Mouse (Mus musculus) testis, postnatal 14 days (tissue): ENCODE measurements around the gene Kctd6.
"Not testable (repeated sequence)": the region's sequence is repeated elsewhere in the genome, so short reads cannot be mapped to it uniquely, and the experiment has no call there.

Source experiments
- DNase-seq: peaks from one replicate; pipeline ENCODE4 v3.0.0; 2021; ENCODE audit warnings: low spot score

The Kctd6 gene

DNA sequence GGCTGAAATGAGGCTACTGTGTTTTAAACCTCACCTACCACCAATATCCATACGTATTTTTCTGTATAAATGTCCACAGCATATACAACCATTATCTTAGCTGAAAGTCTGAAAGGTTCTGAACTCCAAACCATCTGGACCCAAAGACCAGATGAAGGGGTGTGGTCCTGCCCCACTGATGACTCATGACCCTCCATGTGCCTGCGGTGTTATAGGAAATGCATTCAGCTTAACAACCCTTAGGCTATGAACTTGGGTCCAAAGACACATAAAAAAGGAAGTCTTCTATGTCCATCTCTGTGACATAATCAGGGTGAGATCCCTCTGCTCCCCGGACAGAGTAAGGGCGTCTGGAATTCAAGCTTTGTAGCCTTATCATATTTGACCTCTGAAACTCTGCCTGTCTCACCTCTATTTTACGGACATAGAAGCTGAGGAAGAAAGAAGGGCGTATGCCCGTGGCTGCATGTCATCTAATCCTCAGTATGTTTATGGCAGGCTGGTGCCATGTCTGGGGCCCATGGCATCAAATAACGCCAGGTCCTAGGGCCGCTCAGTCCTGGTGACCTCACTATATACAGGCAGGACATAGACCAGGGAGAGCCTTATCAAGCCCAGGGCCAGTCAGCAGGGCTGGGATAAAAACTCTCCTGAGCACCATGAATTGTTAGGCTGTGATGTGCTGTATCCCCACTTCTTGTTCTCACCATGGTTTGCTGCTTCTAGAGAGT is 36.4 kb downstream of the Kctd6 start:
- DNase-seq = no peak

DNA sequence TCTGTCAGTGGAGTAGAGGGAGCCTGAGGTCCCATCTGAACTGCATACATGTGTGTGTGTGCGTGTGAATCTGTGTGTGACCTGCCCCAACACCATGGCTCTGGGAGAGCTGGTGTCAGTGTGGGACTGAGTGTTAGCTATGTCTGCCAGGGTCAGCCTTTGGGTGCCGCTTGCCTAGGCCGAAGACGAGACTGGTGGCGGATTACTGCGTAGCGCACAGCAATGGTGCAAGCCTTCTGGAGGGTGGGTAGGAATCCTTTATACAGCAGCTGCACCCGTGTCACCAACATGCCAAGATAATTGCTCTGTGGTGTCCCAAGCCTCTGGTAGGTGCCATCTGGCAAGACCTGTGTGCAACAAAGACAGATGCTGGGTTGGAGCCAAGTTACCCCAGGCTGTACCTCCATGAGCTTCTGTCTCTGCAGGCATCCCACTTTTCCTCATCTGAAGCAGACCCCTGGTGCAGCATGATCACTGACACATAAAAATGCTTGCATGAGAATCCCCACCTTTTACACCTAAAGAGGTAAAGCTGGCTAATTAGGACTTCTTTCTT is 37.5 kb downstream of the Kctd6 start:
- no peak for DNase-seq

DNA sequence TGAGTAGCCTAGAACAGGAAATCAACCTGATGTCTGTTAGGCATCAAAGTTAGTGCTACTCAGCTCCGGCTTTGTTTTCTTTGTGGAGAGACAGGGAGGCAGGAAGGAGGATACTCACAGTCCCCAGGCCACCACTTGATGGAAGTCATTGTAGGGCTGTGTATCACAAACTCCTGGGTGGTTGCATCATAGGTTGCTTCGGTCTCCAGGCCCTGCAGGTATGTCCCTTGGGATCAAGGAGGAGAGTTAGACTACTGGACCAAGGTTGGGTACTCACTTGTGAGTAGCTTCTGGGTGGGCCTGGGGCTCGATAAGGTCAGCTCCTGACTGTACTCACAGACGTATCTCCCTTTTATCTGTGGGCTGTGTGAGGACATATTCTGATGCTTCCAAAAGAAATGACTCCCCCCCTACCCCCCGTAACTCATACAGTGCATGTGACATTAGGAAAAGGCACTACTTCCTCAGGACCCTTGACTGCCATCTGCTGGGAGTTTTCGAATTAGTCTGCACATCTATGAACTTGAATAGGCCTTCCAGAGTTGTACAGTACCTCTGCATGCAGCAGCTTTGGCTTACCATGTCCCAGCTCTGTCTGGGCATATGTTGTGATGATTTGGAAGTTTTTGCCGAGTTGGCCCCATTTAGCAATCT is 41.3 kb downstream of the Kctd6 start:
- DNase-seq = peak; percentile 39

DNA sequence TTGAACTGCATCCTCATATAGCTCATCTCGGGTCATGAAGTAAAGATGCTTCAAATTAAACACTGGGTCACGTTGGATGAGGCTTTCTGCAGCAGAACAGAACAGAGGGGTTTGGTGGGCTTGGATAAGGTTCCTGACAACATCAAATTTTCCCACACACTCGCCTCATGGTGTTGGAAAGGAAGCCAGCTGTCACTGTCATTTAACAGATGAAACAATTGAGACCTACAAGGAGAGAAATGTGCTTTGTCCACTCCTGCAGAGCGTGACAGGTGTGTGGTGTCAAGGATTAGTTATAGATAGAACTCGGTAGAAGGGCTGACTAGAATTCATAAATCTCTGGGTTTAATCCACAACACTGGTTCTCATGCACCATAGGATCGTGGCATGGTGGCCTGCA is 42.1 kb downstream of the Kctd6 start:
- no peak for DNase-seq

- DNase-seq = no peak
Measured at GRCm38 (mm10) chr14:8256881-8257280, 42.9 kb downstream of the Kctd6 start.

GRCm38 (mm10) chr14:8257521-8258334 is 43.8 kb downstream of the Kctd6 start:
- no peak for DNase-seq

DNA sequence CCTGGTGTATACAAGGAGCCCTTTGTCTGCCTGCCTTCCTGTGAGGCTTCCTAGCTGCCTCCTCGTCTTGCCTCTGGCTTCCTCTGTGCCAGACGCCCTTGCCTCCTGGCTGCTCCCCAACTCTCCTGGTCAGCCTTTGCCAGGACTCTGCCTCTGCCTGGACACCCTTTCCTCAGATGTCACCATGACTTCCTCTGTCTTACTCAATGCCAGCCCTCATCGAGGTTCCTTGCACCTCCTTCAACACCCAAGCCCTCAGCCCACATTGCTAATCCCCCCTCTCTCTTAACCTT is 44.3 kb downstream of the Kctd6 start:
- peak; percentile 25 for DNase-seq

GRCm38 (mm10) chr14:8258752-8259151 is 44.8 kb downstream of the Kctd6 start:
- no peak for DNase-seq

GRCm38 (mm10) chr14:8259166-8259565 is 45.2 kb downstream of the Kctd6 start, which contains the start of gene Acox2:
Gene Acox2 (minus strand): TSS chr14:8259353.
- DNase-seq = no peak

GRCm38 (mm10) chr14:8260214-8260613 is 46.3 kb downstream of the Kctd6 start:
- no peak for DNase-seq

DNA sequence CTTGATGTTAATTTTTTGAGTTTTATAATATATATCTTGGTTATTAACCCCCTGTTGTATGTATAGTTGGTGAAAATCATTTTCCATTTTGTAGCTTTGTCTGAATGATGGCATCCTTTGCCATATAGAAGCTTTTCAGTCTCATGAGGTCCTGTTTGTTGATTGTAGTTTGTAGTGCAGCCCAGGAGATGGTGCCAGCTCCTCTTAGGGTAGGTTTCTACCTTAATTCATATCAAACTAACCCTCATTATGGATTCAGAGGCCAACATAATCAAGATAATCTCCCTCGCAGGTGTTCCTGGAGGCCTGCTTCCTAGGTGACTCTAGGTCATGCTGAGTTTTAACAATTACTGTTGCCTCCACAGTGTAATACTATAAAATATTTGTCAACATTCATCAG is 48.3 kb downstream of the Kctd6 start:
- DNase-seq = no peak

DNA sequence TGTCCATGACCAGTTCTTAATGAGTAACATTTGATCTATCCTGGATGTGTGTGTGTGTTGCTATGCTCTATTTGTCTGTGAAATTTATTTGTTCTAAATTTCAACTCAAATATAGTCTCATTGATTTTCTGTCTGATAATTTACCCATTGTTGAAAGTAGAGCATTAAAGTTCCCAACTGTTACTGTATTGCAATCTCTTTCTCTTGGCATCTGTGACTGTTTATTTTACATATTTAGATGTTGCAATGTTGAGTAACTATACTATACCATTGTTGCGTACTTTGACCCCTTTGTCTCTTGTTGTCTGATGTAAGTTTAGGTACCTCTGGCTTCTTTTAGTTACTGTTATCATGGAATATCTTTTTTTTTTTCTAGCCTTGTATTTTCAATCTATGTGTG is 50.4 kb downstream of the Kctd6 start:
- DNase-seq = no peak

GRCm38 (mm10) chr14:8271281-8271680 is 57.3 kb downstream of the Kctd6 start:
- not testable (repeated sequence) for DNase-seq
